Mouse (Mus musculus) liver, embryonic 14.5 days (tissue): Measurements from ENCODE around the gene Tmem182. TPM values are rescaled to one million over a fixed set of nuclear protein-coding genes. Genes with fewer than 3 reads are reported as not detected.

ENCODE experiments used
- ATAC-seq: fragments of 200-750 bp; cut with Nextera tagmentation; 2 replicates; pipeline ENCODE4 v1.8.0; 2017; ENCODE audit warnings: moderate number of reproducible peaks, mild to moderate bottlenecking, moderate library complexity; ENCODE audit not compliant: insufficient read depth
- DNase-seq, 3 experiments: peaks; one replicate each; pipeline ENCODE4 v3.0.0-alpha.2; 2012 to 2013; ENCODE audit warnings: low read depth in 3 of 3, low spot score in 3 of 3
- H3K27ac ChIP-seq: fragments of 300-500 bp; sonication (generic); 2 replicates; pipeline ENCODE4 v1.5.1; 2014; ENCODE audit warnings: moderate library complexity, mild to moderate bottlenecking, control low read depth, inconsistent platforms
- H3K27me3 ChIP-seq: fragments of 300-500 bp; sonication (generic); 2 replicates; pipeline ENCODE4 v1.6.1; 2014; ENCODE audit warnings: mild to moderate bottlenecking, low read length, moderate library complexity; ENCODE audit not compliant: control insufficient read depth, insufficient read depth
- H3K36me3 ChIP-seq: fragments of 300-500 bp; sonication (generic); replicated peaks from 2 replicates; pipeline ENCODE4 v1.6.1; 2014; ENCODE audit warnings: low read depth; ENCODE audit not compliant: control insufficient read depth, insufficient read depth
- H3K4me1 ChIP-seq, 2 experiments: fragments of 200-500 bp in 1 of 2; fragments of 300-500 bp in 1 of 2; sonication (generic) in 1 of 2; replicated peaks; 2 replicates each; pipeline ENCODE4 v1.6.1; 2012 to 2014; ENCODE audit warnings: antibody characterized with exemption in 1 of 2, inconsistent platforms in 1 of 2, low read length in 1 of 2; ENCODE audit not compliant: control insufficient read depth in 2 of 2, insufficient read depth in 2 of 2
- H3K4me2 ChIP-seq: fragments of 300-500 bp; sonication (generic); 2 replicates; pipeline ENCODE4 v1.6.1; 2014; ENCODE audit warnings: low read depth, mild to moderate bottlenecking, control low read depth, moderate library complexity
- H3K4me3 ChIP-seq, 2 experiments: fragments of 200-500 bp in 1 of 2; fragments of 300-500 bp in 1 of 2; sonication (generic) in 1 of 2; 2 replicates each; pipeline ENCODE4 v1.5.1; 2012 to 2014; ENCODE audit warnings: low read depth in 2 of 2, low read length in 2 of 2, mild to moderate bottlenecking in 2 of 2, control low read depth in 1 of 2, inconsistent platforms in 1 of 2, moderate library complexity in 1 of 2; ENCODE audit not compliant: insufficient read depth in 1 of 2
- H3K9ac ChIP-seq: fragments of 300-500 bp; sonication (generic); replicated peaks from 2 replicates; pipeline ENCODE4 v1.6.1; 2014; ENCODE audit warnings: mild to moderate bottlenecking, control low read depth, moderate library complexity
- H3K9me3 ChIP-seq: fragments of 300-500 bp; sonication (generic); 2 replicates; pipeline ENCODE4 v1.6.1; 2016; ENCODE audit warnings: low read length, mixed read lengths; ENCODE audit not compliant: control insufficient read depth
- CTCF ChIP-seq: IDR thresholded peaks from 2 replicates; pipeline ENCODE4 v1.5.1; 2016; ENCODE audit warnings: antibody characterized with exemption, low read depth, control low read depth
- EP300 ChIP-seq: IDR thresholded peaks from 2 replicates; pipeline ENCODE4 v1.6.1; 2016; ENCODE audit warnings: antibody characterized with exemption, low read depth
- WGBS: fragments of 180-500 bp; shearing (Covaris S2); extraction: QIAGEN DNeasy Blood & Tissue Kit; methylation state at CpG from one replicate; pipeline ENCODE4 v1.1.7; 2014; ENCODE audit not compliant: insufficient replicate concordance; 5-methylcytosine and 5-hydroxymethylcytosine counted together
- polyA plus RNA-seq, 2 experiments: library from polyadenylated mRNA; depleted of rRNA in 1 of 2; stranded (reverse) in 1 of 2; unstranded in 1 of 2; fragments of >200 nt; fragmentation: Nextera tagmentation in 1 of 2; extraction: Ambion mirVana in 1 of 2; gene quantifications; 2 replicates each; pipeline versions ENCODE4 v1.2.1 to v1.2.3; 2012 to 2014

Tmem182 gene
- polyA plus RNA-seq, 2 experiments = not detected

DNA sequence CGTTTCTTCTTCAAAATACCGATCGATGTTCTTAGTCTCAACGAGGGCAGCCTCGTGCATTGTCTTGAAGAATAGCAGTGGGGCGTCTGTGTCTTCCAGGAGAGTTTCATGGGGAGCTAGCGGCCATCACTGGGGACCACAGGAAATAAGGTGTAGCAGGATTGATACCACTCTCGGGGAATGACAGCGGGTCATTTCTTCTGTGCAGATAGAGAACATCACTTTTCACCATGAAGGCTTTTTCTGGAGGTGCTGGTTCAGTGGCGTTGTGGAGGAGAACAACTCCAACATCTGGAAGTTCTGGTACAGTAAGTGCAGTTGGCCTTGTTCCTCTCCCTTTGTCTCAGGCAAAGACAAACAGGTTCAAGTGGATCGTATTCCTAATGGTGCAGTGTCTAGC is 490 bp downstream of the Tmem182 start:
- H3K27me3 ChIP-seq = no peaks in the 10 kb centered on the region
- no peak overlapping the region for H3K4me3 ChIP-seq
- no peaks in the 10 kb centered on the region for H3K9me3 ChIP-seq
- no peak overlapping the region for H3K4me2 ChIP-seq
- ATAC-seq (no peak), DNase-seq (no peak)
- H3K9ac ChIP-seq = no peak overlapping the region
- H3K36me3 ChIP-seq = no peaks in the 10 kb centered on the region
- no peaks in the 10 kb centered on the region for H3K4me1 ChIP-seq
- no peak overlapping the region for H3K27ac ChIP-seq
- 77% methylated on average over 11 of the region's 11 CpGs for WGBS
- no peak for TF ChIP-seq EP300
- no peak for TF ChIP-seq CTCF

GRCm38 (mm10) chr1:40808643-40809042 is 3.2 kb downstream of the Tmem182 start:
- no peak for TF ChIP-seq EP300
- TF ChIP-seq CTCF = no peak
- H3K4me3 ChIP-seq = no peak overlapping the region
- no peaks in the 10 kb centered on the region for H3K36me3 ChIP-seq
- ATAC-seq (no peak), DNase-seq (no peak)
- no peak overlapping the region for H3K9ac ChIP-seq
- H3K27ac ChIP-seq = no peak overlapping the region
- no peaks in the 10 kb centered on the region for H3K9me3 ChIP-seq
- no peaks in the 10 kb centered on the region for H3K4me1 ChIP-seq
- 67% methylated on average over 3 of the region's 3 CpGs for WGBS
- H3K4me2 ChIP-seq = no peak overlapping the region
- no peaks in the 10 kb centered on the region for H3K27me3 ChIP-seq

- no peak for TF ChIP-seq CTCF
- no peak for TF ChIP-seq EP300
- Histone ChIP-seq H3K36me3 (no peaks in the 10 kb centered on the region), H3K9ac (no peak overlapping the region), H3K27ac (no peak overlapping the region), H3K4me1 (no peaks in the 10 kb centered on the region), H3K27me3 (no peaks in the 10 kb centered on the region), H3K4me3 (no peak overlapping the region), H3K9me3 (no peaks in the 10 kb centered on the region), H3K4me2 (no peak overlapping the region)
- DNase-seq (no peak), ATAC-seq (no peak)
- WGBS = 47% methylated on average over 16 of the region's 16 CpGs
These were observed 9.9 kb downstream of the Tmem182 start for GRCm38 (mm10) chr1:40815071-40815845.

GRCm38 (mm10) chr1:40824517-40824916 is 19.1 kb downstream of the Tmem182 start:
- WGBS = 52% methylated on average over 4 of the region's 4 CpGs
- Histone ChIP-seq H3K36me3 (no peaks in the 10 kb centered on the region), H3K9ac (no peak overlapping the region), H3K4me1 (no peaks in the 10 kb centered on the region), H3K4me2 (no peak overlapping the region), H3K27ac (no peak overlapping the region), H3K9me3 (no peaks in the 10 kb centered on the region), H3K27me3 (no peaks in the 10 kb centered on the region), H3K4me3 (no peak overlapping the region)
- DNase-seq (no peak), ATAC-seq (no peak)
- TF ChIP-seq EP300 (no peak), CTCF (no peak)

DNA sequence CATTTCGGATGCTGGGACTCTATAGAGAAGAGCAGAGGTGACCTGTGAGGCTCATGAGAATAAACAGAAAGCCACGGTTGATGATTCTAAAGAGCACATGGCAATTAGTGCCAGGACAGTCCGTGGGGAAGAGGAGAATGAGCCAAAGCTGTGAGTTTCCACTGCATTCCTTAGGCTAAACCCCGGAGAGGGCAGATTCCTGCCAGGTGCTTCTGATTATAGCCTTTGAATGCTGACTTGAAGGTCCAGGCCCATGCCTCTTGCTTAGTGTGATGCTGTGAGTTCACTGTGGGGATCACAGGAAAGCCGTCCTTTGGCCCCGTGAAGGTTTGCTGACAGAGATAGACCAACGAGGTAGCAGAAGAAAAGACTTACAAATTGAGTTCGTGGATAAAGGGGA is 19.5 kb downstream of the Tmem182 start:
- Histone ChIP-seq H3K4me3 (no peak overlapping the region), H3K4me1 (no peaks in the 10 kb centered on the region), H3K27ac (no peak overlapping the region), H3K9me3 (no peaks in the 10 kb centered on the region), H3K9ac (no peak overlapping the region), H3K4me2 (no peak overlapping the region), H3K36me3 (no peaks in the 10 kb centered on the region), H3K27me3 (no peaks in the 10 kb centered on the region)
- no peak for TF ChIP-seq EP300
- TF ChIP-seq CTCF = no peak
- ATAC-seq = no peak
- 57% methylated on average over 8 of the region's 8 CpGs for WGBS
- DNase-seq = no peak
